Mouse (Mus musculus): ENCODE measurements at regions not wholly inside any gene's neighbourhood (a gene's known extent, or its start where the extent isn't known, plus 50 kb on each side); places are given as distances from the start of the nearest gene placed in this dataset.

- no peak for DNase-seq (ENCODE audit: low spot score)
These were observed 273.2 kb downstream of the Rwdd3 start for GRCm38 (mm10) chr3:120898258-120898657.

GRCm38 (mm10) chr3:120897758-120898157, 273.7 kb downstream of the Rwdd3 start:
- no peak for DNase-seq (ENCODE audit: low spot score)

GRCm38 (mm10) chr3:120897221-120897620, 274.3 kb downstream of the Rwdd3 start:
- DNase-seq (ENCODE audit: low spot score) = no peak

- DNase-seq (ENCODE audit: low spot score) = no peak
These were observed 285.2 kb downstream of the Rwdd3 start for GRCm38 (mm10) chr3:120886063-120886841.

- no peak for DNase-seq (ENCODE audit: low spot score)
These were observed 286.1 kb downstream of the Rwdd3 start for GRCm38 (mm10) chr3:120885401-120885800.

GRCm38 (mm10) chr3:120884189-120884588, 287.3 kb downstream of the Rwdd3 start:
- no peak for DNase-seq (ENCODE audit: low spot score)

GRCm38 (mm10) chr3:120883650-120884049, 287.8 kb downstream of the Rwdd3 start:
- no peak for DNase-seq (ENCODE audit: low spot score)

GRCm38 (mm10) chr3:120879409-120879808, 292.1 kb downstream of the Rwdd3 start:
- DNase-seq (ENCODE audit: low spot score) = no peak

GRCm38 (mm10) chr3:120875740-120876139, 295.8 kb downstream of the Rwdd3 start:
- no peak for DNase-seq (ENCODE audit: low spot score)

GRCm38 (mm10) chr3:120865036-120865435, 306.5 kb downstream of the Rwdd3 start:
- no peak for DNase-seq (ENCODE audit: low spot score)

GRCm38 (mm10) chr3:120861641-120862040, 309.9 kb downstream of the Rwdd3 start:
- DNase-seq (ENCODE audit: low spot score) = no peak

- DNase-seq (ENCODE audit: low spot score) = no peak
These were observed 313.2 kb downstream of the Rwdd3 start for GRCm38 (mm10) chr3:120858281-120858680.

- DNase-seq (ENCODE audit: low spot score) = no peak
These were observed 317.2 kb downstream of the Rwdd3 start for GRCm38 (mm10) chr3:120854322-120854721.

- no peak for DNase-seq (ENCODE audit: low spot score)
These were observed 327.9 kb downstream of the Rwdd3 start for GRCm38 (mm10) chr3:120843623-120844022.

GRCm38 (mm10) chr3:120823536-120823935, 348.0 kb downstream of the Rwdd3 start:
- no peak for DNase-seq (ENCODE audit: low spot score)

- no peak for DNase-seq (ENCODE audit: low spot score)
These were observed 359.6 kb downstream of the Rwdd3 start for GRCm38 (mm10) chr3:120811901-120812300.

- no peak for DNase-seq (ENCODE audit: low spot score)
These were observed 361.0 kb downstream of the Rwdd3 start for GRCm38 (mm10) chr3:120810527-120810926.

GRCm38 (mm10) chr3:120810048-120810447, 361.4 kb downstream of the Rwdd3 start:
- DNase-seq (ENCODE audit: low spot score) = no peak

GRCm38 (mm10) chr3:120786659-120787058, 384.8 kb downstream of the Rwdd3 start:
- DNase-seq (ENCODE audit: low spot score) = no peak

- no peak for DNase-seq (ENCODE audit: low spot score)
These were observed 390.0 kb downstream of the Rwdd3 start for GRCm38 (mm10) chr3:120781486-120781885.

- DNase-seq (ENCODE audit: low spot score) = no peak
These were observed 392.4 kb downstream of the Rwdd3 start for GRCm38 (mm10) chr3:120779091-120779490.

- no peak for DNase-seq (ENCODE audit: low spot score)
These were observed 396.5 kb downstream of the Rwdd3 start for GRCm38 (mm10) chr3:120774951-120775350.

- no peak for DNase-seq (ENCODE audit: low spot score)
These were observed 409.8 kb downstream of the Rwdd3 start for GRCm38 (mm10) chr3:120761681-120762080.

- DNase-seq (ENCODE audit: low spot score) = no peak
These were observed 410.3 kb downstream of the Rwdd3 start for GRCm38 (mm10) chr3:120761223-120761622.

Data from yolk sac, embryonic 10.5 days (tissue).